Mouse (Mus musculus): ENCODE data around the gene Mgat4b. TPM values are rescaled to one million over a fixed set of nuclear protein-coding genes. Genes with fewer than 3 reads are reported as not detected.
"Not testable (repeated sequence)": the region's sequence is repeated elsewhere in the genome, so short reads cannot be mapped to it uniquely, and the experiment has no call there.

Gene Mgat4b
- 35.4 and 39.3 TPM in 2 replicates for polyA plus RNA-seq (2016; fragmentation: Nextera tagmentation; extraction: Ambion mirVana)

GRCm38 (mm10) chr11:50210505-50211151 lies at the start of gene Mgat4b, which contains the start of gene Sqstm1:
Gene Mgat4b, plus strand, starts transcription at chr11:50210890.
Gene Sqstm1, minus strand, starts transcription at chr11:50210827.
- peak; percentile 80 for ATAC-seq (ENCODE audit: insufficient number of reproducible peaks, low FRiP score)
- Histone ChIP-seq H3K4me3 (peak within 1 kb of the TSS; percentile 68), H3K9ac (peak within 1 kb of the TSS; percentile 88), H3K4me1 (replicated peaks) (peaks cover 42% of the 10 kb centered on the region), H3K4me2 (peak within 1 kb of the TSS; percentile 69), H3K9me3 (replicated peaks) (no peaks in the 10 kb centered on the region), H3K27me3 (replicated peaks) (no peaks in the 10 kb centered on the region), H3K27ac (ENCODE audit: poor library complexity, severe bottlenecking) (peak within 1 kb of the TSS; percentile 93), H3K36me3 (peaks cover 31% of the 10 kb centered on the region)
- under 1% methylated on average over 47 of the region's 48 CpGs for WGBS

DNA sequence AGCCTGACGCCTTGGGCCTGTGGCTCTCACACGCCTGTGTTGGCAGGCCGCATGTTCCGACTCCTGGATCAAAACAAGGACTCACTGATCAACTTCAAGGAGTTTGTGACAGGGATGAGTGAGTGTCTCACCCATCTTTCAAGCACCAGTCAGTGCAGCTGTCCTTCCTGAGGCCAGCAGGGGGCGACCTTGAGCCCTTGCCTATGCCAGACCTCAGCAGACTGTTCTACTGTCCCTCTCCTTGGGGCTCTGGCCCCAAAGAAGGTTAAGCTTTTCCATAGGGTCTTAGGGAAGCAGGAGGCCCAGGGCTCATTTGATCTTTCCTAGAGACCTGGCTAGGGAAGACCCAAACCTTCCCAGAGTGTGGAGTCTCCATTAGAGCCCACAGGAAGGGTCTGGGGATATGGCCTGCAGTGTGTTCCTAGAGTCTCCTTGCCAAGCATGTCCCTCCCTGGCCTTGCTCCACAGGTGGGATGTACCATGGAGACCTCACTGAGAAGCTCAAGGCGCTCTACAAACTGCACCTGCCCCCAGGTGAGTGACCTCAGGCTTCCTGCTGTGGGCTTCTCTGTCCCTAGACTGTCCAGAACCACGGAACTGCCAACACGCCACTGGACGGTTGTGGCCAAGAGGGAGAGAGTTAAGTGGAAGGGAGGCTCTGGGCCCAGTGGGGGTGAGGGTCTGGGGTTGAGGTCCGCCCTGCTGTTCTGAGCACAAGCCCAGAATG lies 48.9 kb upstream of the Mgat4b start:
- no peaks in the 10 kb centered on the region for H3K9me3 ChIP-seq (replicated peaks)
- ATAC-seq (ENCODE audit: insufficient number of reproducible peaks, low FRiP score): no peak
- H3K9ac ChIP-seq: no peak overlapping the region
- no peak overlapping the region for H3K4me3 ChIP-seq
- peaks cover 4% of the 10 kb centered on the region; the same call in 1 of the 2 replicates for H3K4me1 ChIP-seq (replicated peaks)
- no peaks in the 10 kb centered on the region for H3K27me3 ChIP-seq (replicated peaks)
- WGBS: 62% methylated on average over 10 of the region's 10 CpGs
- peaks cover 79% of the 10 kb centered on the region for H3K36me3 ChIP-seq
- no peak overlapping the region for H3K27ac ChIP-seq (ENCODE audit: poor library complexity, severe bottlenecking)
- H3K4me2 ChIP-seq: no peak overlapping the region

GRCm38 (mm10) chr11:50162338-50163050 lies 48.2 kb upstream of the Mgat4b start:
- H3K27me3 ChIP-seq (replicated peaks): no peaks in the 10 kb centered on the region
- 80% methylated on average over 3 of the region's 3 CpGs for WGBS
- no peak overlapping the region for H3K9ac ChIP-seq
- H3K4me2 ChIP-seq: no peak overlapping the region
- H3K4me1 ChIP-seq (replicated peaks): peaks cover 4% of the 10 kb centered on the region; the same call in 1 of the 2 replicates
- H3K4me3 ChIP-seq: no peak overlapping the region
- H3K9me3 ChIP-seq (replicated peaks): no peaks in the 10 kb centered on the region
- H3K27ac ChIP-seq (ENCODE audit: poor library complexity, severe bottlenecking): no peak overlapping the region
- ATAC-seq (ENCODE audit: insufficient number of reproducible peaks, low FRiP score): no peak
- peaks cover 71% of the 10 kb centered on the region for H3K36me3 ChIP-seq

DNA sequence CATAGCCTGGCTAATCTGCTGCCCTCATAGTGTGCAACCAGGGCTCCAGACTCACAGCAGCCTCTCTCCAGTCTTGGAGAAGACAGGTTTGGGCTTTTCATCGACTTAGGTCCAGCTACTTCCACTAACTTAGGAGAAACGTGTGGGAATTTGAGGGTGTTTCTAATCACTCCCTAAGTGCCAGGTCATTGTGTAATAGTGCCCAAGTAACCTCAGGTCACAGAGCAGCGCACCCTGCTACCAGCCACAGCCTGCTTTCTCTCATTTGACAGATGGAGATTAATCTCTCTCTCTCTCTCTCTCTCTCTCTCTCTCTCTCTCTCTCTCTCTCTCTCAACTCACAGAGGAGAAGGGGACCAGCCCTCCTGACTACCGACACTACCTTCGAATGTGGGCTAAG lies 42.3 kb upstream of the Mgat4b start:
- H3K4me3 ChIP-seq: no peak overlapping the region
- WGBS: 79% methylated on average over 5 of the region's 5 CpGs
- H3K27ac ChIP-seq (ENCODE audit: poor library complexity, severe bottlenecking): no peak overlapping the region
- no peak for ATAC-seq (ENCODE audit: insufficient number of reproducible peaks, low FRiP score)
- H3K36me3 ChIP-seq: peaks cover 61% of the 10 kb centered on the region
- no peak overlapping the region for H3K9ac ChIP-seq
- H3K9me3 ChIP-seq (replicated peaks): no peaks in the 10 kb centered on the region
- H3K4me1 ChIP-seq (replicated peaks): no peaks in the 10 kb centered on the region
- H3K4me2 ChIP-seq: no peak overlapping the region
- no peaks in the 10 kb centered on the region for H3K27me3 ChIP-seq (replicated peaks)

DNA sequence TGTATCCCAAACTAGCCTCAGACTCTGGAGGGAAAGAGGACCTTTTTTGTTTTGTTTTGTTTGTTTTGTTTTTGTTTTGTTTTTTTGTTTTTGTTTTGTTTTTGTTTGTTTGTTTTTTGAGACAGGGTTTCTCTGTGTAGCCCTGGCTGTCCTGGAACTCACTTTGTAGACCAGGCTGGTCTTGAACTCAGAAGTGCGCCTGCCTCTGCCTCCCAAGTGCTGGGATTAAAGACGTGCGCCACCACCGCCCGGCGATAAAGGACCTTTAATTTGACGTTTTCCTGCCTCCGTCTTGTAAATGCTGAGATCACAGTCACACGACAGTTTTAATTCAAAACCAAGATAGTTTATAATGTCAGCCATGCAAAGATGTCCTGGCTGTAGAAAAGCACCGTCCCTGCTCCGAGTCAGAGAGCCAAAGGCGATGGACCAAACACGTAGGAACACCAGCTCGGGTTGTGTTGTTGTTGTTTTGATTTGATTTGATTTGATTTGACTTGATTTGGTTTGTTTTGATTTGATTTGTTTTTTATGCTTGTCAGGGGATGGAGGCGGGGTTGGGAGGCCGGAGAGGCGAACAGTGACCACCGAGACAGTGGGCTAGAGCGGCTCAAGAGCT lies 36.5 kb upstream of the Mgat4b start, which contains the start of gene Mrnip:
TSS of gene Mrnip (plus strand) at position 334 of the 619 bp plus-strand sequence.
- 0 out of 2 replicates have a peak, but pooled peaks have one; percentile 8 for ATAC-seq (ENCODE audit: insufficient number of reproducible peaks, low FRiP score)
- Histone ChIP-seq H3K4me3 (peak within 1 kb of the TSS; percentile 84), H3K9ac (peak within 1 kb of the TSS; percentile 90), H3K36me3 (peaks cover 44% of the 10 kb centered on the region), H3K4me2 (peak within 1 kb of the TSS; percentile 90), H3K4me1 (replicated peaks) (peaks cover 20% of the 10 kb centered on the region), H3K27ac (ENCODE audit: poor library complexity, severe bottlenecking) (peak within 1 kb of the TSS; percentile 53)
- not testable (repeated sequence) for H3K9me3 ChIP-seq (replicated peaks); H3K27me3 ChIP-seq (replicated peaks)
- 5% methylated on average over 19 of the region's 19 CpGs for WGBS

GRCm38 (mm10) chr11:50174730-50175187 lies 35.9 kb upstream of the Mgat4b start:
- Histone ChIP-seq H3K4me1 (replicated peaks) (peaks cover 24% of the 10 kb centered on the region), H3K4me3 (peak overlapping the region; percentile 84), H3K36me3 (peaks cover 39% of the 10 kb centered on the region), H3K27ac (ENCODE audit: poor library complexity, severe bottlenecking) (peak overlapping the region; percentile 53), H3K9me3 (replicated peaks) (no peaks in the 10 kb centered on the region), H3K9ac (peak overlapping the region; percentile 90), H3K27me3 (replicated peaks) (no peaks in the 10 kb centered on the region), H3K4me2 (peak overlapping the region; percentile 90)
- ATAC-seq (ENCODE audit: insufficient number of reproducible peaks, low FRiP score): peak; percentile 99
- WGBS: 0% methylated on average over 27 of the region's 27 CpGs

- ATAC-seq (ENCODE audit: insufficient number of reproducible peaks, low FRiP score): no peak
- H3K27me3 ChIP-seq (replicated peaks): no peaks in the 10 kb centered on the region
- WGBS: 87% methylated on average over 3 of the region's 3 CpGs
Observed at GRCm38 (mm10) chr11:50176351-50176750, 34.3 kb upstream of the Mgat4b start.

GRCm38 (mm10) chr11:50177111-50177510 lies 33.6 kb upstream of the Mgat4b start:
- 60% methylated on average over 6 of the region's 6 CpGs for WGBS
- H3K4me3 ChIP-seq: no peak overlapping the region
- H3K4me1 ChIP-seq (replicated peaks): peaks cover 24% of the 10 kb centered on the region
- ATAC-seq (ENCODE audit: insufficient number of reproducible peaks, low FRiP score): no peak
- no peak overlapping the region for H3K27ac ChIP-seq (ENCODE audit: poor library complexity, severe bottlenecking)
- H3K36me3 ChIP-seq: peaks cover 22% of the 10 kb centered on the region
- no peak overlapping the region for H3K4me2 ChIP-seq
- H3K9me3 ChIP-seq (replicated peaks): no peaks in the 10 kb centered on the region
- H3K9ac ChIP-seq: no peak overlapping the region
- no peaks in the 10 kb centered on the region for H3K27me3 ChIP-seq (replicated peaks)

More at GRCm38 (mm10) chr11:50176351-50176750, 34.3 kb upstream of the Mgat4b start:
- no peak overlapping the region for H3K4me2 ChIP-seq
- no peak overlapping the region for H3K9ac ChIP-seq
- H3K4me1 ChIP-seq (replicated peaks): peaks cover 24% of the 10 kb centered on the region
- H3K9me3 ChIP-seq (replicated peaks): no peaks in the 10 kb centered on the region
- H3K27ac ChIP-seq (ENCODE audit: poor library complexity, severe bottlenecking): no peak overlapping the region
- no peak overlapping the region for H3K4me3 ChIP-seq
- peaks cover 26% of the 10 kb centered on the region for H3K36me3 ChIP-seq

DNA sequence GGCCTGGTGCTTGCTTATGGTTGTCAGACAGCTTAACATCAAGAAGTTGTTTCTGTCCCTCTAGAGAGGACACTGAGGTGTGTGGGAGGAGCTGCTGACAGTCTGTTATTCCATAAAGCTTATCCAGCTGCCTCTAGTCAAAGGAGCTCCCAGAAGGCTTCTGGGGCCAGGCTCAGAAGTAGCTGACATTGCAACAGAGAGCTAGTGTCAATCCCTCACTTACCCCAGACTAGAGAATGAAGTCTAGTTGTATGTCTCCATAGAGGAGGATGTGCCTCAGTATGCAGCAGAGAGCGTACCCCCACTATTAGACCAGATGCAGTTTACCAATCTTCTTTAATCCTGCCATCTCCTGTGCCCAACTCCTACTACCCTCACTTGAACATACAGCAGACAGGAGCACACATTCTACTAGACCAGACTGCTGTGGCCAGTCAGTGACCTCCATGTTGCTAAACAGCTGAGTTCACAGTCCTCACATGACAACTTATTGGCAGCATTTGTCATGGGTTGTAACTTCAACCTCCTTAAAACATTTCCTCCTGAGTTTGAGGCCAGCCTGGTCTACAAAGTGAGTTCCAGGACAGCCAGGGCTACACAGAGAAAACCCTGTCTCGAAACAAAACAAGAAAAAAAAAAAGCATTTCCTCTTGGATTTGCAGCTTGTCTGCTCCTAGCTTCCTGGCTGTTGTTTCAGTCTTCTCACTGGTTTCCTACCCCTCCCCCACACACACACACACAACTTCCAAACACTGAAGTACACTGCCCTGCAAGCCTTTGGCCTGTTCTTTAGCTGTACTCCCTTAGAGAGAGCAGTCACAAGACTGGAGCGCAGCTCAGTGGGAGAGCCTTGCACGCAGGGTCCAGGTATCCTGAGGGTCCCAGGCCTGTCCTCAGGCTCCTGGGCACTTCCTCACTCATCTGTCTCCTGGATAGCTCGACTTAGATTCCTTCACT lies 31.9 kb upstream of the Mgat4b start:
- WGBS: 64% methylated on average over 5 of the region's 5 CpGs
- Histone ChIP-seq H3K4me1 (replicated peaks) (peaks cover 35% of the 10 kb centered on the region), H3K27ac (ENCODE audit: poor library complexity, severe bottlenecking) (no peak overlapping the region), H3K4me2 (no peak overlapping the region), H3K36me3 (peaks cover 22% of the 10 kb centered on the region), H3K9me3 (replicated peaks) (no peaks in the 10 kb centered on the region), H3K9ac (no peak overlapping the region), H3K27me3 (replicated peaks) (no peaks in the 10 kb centered on the region), H3K4me3 (no peak overlapping the region)
- no peak for ATAC-seq (ENCODE audit: insufficient number of reproducible peaks, low FRiP score)

Measured in heart, embryonic 12.5 days (tissue).